Mouse (Mus musculus): ENCODE measurements at regions not wholly inside any gene's neighbourhood (a gene's known extent, or its start where the extent isn't known, plus 50 kb on each side); places are given as distances from the start of the nearest gene placed in this dataset.
A peak's percentile ranks its signal among the peaks of the same experiment; 100 is the strongest.

DNA sequence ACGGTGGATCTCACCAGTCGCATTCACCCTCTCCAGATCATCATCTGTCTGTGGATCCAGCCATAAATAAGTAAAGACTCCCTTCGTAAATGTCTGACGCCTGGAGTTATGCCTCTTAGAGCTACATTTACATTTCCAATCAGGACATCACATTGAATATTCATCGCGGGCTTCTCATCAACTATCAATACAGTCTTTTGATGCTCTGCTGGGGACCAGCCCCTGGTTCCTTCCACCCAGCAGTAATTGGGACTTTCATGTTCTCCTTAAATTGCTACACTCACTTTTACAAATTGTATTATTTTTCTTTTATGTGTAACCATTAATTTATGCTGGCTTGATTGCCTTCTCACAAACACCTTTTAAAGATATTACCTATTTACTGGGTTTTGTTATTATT, 125.7 kb upstream of the Cnr1 start:
- ATAC-seq, result no peak
- DNase-seq (ENCODE audit: low spot score), result no peak
- 67% methylated on average over 6 of the region's 6 CpGs for WGBS

DNA sequence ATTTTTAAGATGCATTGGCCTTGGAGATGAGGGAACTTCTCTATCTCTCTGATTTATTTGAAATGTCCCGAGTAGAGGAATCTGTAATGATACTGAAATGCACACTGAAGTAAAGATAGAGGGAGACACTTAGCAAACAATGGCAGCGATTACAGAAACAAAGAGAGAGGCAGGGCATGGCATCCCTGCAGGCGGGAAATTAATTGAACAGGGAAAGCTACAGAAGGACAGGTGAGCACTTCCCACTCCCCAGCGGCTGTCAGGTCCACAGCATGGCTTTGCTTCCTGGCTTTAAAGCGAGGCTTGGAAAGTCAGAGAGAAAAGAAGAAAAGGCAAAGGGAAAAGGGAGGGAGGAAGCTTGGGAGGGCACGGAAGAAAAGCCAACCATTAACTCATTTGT, 125.3 kb upstream of the Cnr1 start:
- H3K27ac ChIP-seq, result peak overlapping the region; percentile 41; the same call in 1 of the 2 replicates
- peak overlapping the region; percentile 31; the same call in 1 of the 2 replicates for H3K4me2 ChIP-seq (ENCODE audit: low read depth, low read length)
- no peaks in the 10 kb centered on the region for H3K27me3 ChIP-seq (ENCODE audit: insufficient read depth, low read length)
- H3K9ac ChIP-seq (replicated peaks; ENCODE audit: low read length), result no peak overlapping the region
- H3K9me3 ChIP-seq (ENCODE audit: low read length), result no peaks in the 10 kb centered on the region
- WGBS, result 30% methylated on average over 6 of the region's 6 CpGs
- TF ChIP-seq CTCF (IDR thresholded peaks at IDR 0.05; ENCODE audit: low read depth), result peak; percentile 44
- no peaks in the 10 kb centered on the region for H3K36me3 ChIP-seq (ENCODE audit: insufficient read depth, low read length)
- H3K4me1 ChIP-seq (ENCODE audit: insufficient read depth, low read length), result no peaks in the 10 kb centered on the region
- DNase-seq (ENCODE audit: low spot score) (peak; percentile 44), ATAC-seq (0 out of 2 replicates have a peak, but pooled peaks have one; percentile 38)
- no peak overlapping the region for H3K4me3 ChIP-seq (ENCODE audit: low read length)

More for the DNA sequence above, 125.7 kb upstream of the Cnr1 start:
- Histone ChIP-seq H3K9me3 (ENCODE audit: low read length) (no peaks in the 10 kb centered on the region), H3K4me2 (ENCODE audit: low read depth, low read length) (no peak overlapping the region), H3K4me3 (ENCODE audit: low read length) (no peak overlapping the region), H3K27me3 (ENCODE audit: insufficient read depth, low read length) (no peaks in the 10 kb centered on the region), H3K27ac (no peak overlapping the region), H3K4me1 (ENCODE audit: insufficient read depth, low read length) (no peaks in the 10 kb centered on the region), H3K36me3 (ENCODE audit: insufficient read depth, low read length) (no peaks in the 10 kb centered on the region), H3K9ac (replicated peaks; ENCODE audit: low read length) (no peak overlapping the region)
- TF ChIP-seq CTCF (IDR thresholded peaks at IDR 0.05; ENCODE audit: low read depth), result no peak

DNA sequence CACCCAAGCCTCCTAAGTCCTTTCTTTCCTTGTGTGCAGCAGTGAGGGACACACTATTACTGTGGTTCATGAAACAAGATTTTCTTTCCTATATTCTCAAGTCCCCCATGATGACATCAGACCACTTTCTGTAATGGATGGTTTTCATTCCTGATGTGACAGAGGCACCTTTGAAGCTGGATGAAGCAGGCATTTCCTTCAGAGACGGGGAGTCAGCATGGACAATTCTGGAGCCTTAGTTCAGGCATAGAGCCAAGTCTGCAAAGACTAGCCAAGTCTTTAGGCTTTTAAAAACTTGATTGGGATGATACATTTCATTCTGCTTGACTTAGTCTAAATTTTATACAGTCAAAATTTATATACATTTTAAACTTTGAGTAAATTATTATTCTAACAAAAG, 124.6 kb upstream of the Cnr1 start:
- ATAC-seq, result no peak
- 29% methylated on average over 1 of the region's 1 CpGs for WGBS
- H3K4me2 ChIP-seq (ENCODE audit: low read depth, low read length), result no peak overlapping the region
- H3K36me3 ChIP-seq (ENCODE audit: insufficient read depth, low read length), result no peaks in the 10 kb centered on the region
- H3K4me3 ChIP-seq (ENCODE audit: low read length), result no peak overlapping the region
- no peak overlapping the region for H3K9ac ChIP-seq (replicated peaks; ENCODE audit: low read length)
- peak; percentile 23 for DNase-seq (ENCODE audit: low spot score)
- H3K9me3 ChIP-seq (ENCODE audit: low read length), result no peaks in the 10 kb centered on the region
- H3K4me1 ChIP-seq (ENCODE audit: insufficient read depth, low read length), result no peaks in the 10 kb centered on the region
- TF ChIP-seq CTCF (IDR thresholded peaks at IDR 0.05; ENCODE audit: low read depth), result no peak
- H3K27me3 ChIP-seq (ENCODE audit: insufficient read depth, low read length), result no peaks in the 10 kb centered on the region
- no peak overlapping the region for H3K27ac ChIP-seq

DNA sequence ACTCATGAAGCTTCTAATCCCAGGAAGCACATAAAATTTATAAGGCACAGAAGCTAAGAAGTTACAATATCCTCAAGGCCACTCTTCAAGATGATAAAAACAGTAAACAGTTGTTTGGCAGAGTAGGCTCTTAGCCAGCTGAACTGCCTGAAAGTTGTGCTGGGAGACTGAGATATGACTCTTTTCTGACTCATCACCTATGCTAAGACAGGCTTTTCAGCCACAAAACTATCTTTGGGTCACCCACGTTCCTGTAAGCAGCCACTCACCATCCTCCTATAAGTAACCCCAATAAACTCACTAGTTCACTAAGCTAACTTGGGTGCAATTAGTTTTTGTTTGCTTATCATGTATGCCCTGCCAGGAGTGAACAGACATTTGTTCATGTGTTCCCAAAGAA, 112.1 kb upstream of the Cnr1 start:
- Histone ChIP-seq H3K27me3 (ENCODE audit: insufficient read depth, low read length) (no peaks in the 10 kb centered on the region), H3K9ac (replicated peaks; ENCODE audit: low read length) (no peak overlapping the region), H3K4me1 (ENCODE audit: insufficient read depth, low read length) (no peaks in the 10 kb centered on the region), H3K4me3 (ENCODE audit: low read length) (no peak overlapping the region), H3K9me3 (ENCODE audit: low read length) (no peaks in the 10 kb centered on the region), H3K27ac (no peak overlapping the region), H3K36me3 (ENCODE audit: insufficient read depth, low read length) (no peaks in the 10 kb centered on the region), H3K4me2 (ENCODE audit: low read depth, low read length) (no peak overlapping the region)
- 76% methylated on average over 1 of the region's 1 CpGs for WGBS
- no peak for ATAC-seq
- no peak for DNase-seq (ENCODE audit: low spot score)
- TF ChIP-seq CTCF (IDR thresholded peaks at IDR 0.05; ENCODE audit: low read depth), result no peak

DNA sequence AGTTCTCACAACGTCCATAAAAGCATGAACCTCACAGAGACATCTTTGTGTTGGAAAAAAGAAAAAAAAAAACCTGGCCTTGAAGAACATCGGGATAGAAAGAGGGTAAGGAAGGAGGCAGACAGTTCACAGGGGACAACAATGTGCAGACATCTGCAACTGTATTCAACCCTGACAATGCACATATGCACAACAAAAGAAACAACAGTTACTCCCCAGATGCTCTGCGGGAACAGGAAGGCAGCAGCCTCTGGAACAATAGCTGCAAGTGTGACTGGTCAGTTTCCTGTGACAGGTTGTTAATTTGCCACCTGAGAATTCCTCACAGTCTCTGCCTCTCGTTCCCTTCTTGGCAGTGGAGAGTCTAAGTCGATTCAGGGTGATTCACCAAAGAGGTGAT, 100.5 kb upstream of the Cnr1 start:
- H3K27ac ChIP-seq, result no peak overlapping the region
- WGBS, result 5% methylated on average over 5 of the region's 5 CpGs
- no peaks in the 10 kb centered on the region for H3K4me1 ChIP-seq (ENCODE audit: insufficient read depth, low read length)
- no peak overlapping the region for H3K4me2 ChIP-seq (ENCODE audit: low read depth, low read length)
- no peaks in the 10 kb centered on the region for H3K27me3 ChIP-seq (ENCODE audit: insufficient read depth, low read length)
- ATAC-seq (no peak), DNase-seq (ENCODE audit: low spot score) (no peak)
- no peak for TF ChIP-seq CTCF (IDR thresholded peaks at IDR 0.05; ENCODE audit: low read depth)
- no peaks in the 10 kb centered on the region for H3K9me3 ChIP-seq (ENCODE audit: low read length)
- no peak overlapping the region for H3K4me3 ChIP-seq (ENCODE audit: low read length)
- H3K9ac ChIP-seq (replicated peaks; ENCODE audit: low read length), result no peak overlapping the region
- no peaks in the 10 kb centered on the region for H3K36me3 ChIP-seq (ENCODE audit: insufficient read depth, low read length)

DNA sequence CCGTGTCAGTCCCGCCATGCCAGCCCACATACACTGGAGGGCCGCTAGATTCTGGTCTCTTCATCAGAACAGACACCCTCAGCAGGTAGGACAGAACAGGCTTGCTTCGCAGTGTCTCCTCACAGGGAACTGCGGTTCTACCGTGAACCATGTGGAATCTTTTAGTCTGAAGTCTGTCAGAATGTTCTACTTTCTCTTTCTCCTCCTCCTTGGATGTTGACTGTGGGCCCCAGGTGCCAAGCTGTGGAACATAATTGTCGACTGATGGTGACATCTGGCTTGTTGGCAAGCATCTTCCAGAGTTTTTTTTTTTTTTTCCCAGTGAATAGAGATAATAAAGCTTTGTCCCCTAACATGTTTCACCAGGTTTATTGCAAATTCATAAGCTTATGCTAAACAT, 91.3 kb upstream of the Cnr1 start:
- H3K4me2 ChIP-seq (ENCODE audit: low read depth, low read length), result no peak overlapping the region
- TF ChIP-seq CTCF (IDR thresholded peaks at IDR 0.05; ENCODE audit: low read depth), result no peak
- no peaks in the 10 kb centered on the region for H3K9me3 ChIP-seq (ENCODE audit: low read length)
- WGBS, result 64% methylated on average over 7 of the region's 7 CpGs
- H3K9ac ChIP-seq (replicated peaks; ENCODE audit: low read length), result no peak overlapping the region
- H3K4me3 ChIP-seq (ENCODE audit: low read length), result no peak overlapping the region
- ATAC-seq (peak; percentile 58), DNase-seq (ENCODE audit: low spot score) (peak; percentile 55)
- no peaks in the 10 kb centered on the region for H3K27me3 ChIP-seq (ENCODE audit: insufficient read depth, low read length)
- H3K36me3 ChIP-seq (ENCODE audit: insufficient read depth, low read length), result no peaks in the 10 kb centered on the region
- H3K4me1 ChIP-seq (ENCODE audit: insufficient read depth, low read length), result no peaks in the 10 kb centered on the region
- no peak overlapping the region for H3K27ac ChIP-seq

DNA sequence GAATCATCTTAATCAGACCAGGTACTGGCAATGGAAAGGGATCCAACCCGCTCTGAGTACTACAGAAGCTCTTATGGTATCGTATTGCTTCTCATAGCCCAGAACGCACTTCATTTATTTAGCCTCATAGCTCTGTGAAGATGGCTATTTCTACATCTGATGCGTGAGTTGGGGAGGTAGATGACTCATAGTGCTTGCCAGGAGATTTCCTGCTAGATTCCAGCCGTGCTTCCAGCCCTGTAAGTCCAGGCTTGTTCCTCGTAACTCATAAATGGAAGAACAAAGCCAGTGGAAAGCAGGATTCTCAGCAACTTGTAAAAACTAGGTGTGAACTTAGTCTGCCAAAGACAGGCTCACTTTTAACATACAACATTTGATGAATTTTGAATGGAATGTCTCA, 86.0 kb upstream of the Cnr1 start:
- WGBS, result 87% methylated on average over 6 of the region's 6 CpGs
- no peak overlapping the region for H3K9ac ChIP-seq (replicated peaks; ENCODE audit: low read length)
- H3K4me3 ChIP-seq (ENCODE audit: low read length), result no peak overlapping the region
- no peaks in the 10 kb centered on the region for H3K27me3 ChIP-seq (ENCODE audit: insufficient read depth, low read length)
- H3K4me2 ChIP-seq (ENCODE audit: low read depth, low read length), result no peak overlapping the region
- no peaks in the 10 kb centered on the region for H3K4me1 ChIP-seq (ENCODE audit: insufficient read depth, low read length)
- DNase-seq (ENCODE audit: low spot score) (no peak), ATAC-seq (no peak)
- H3K36me3 ChIP-seq (ENCODE audit: insufficient read depth, low read length), result no peaks in the 10 kb centered on the region
- H3K9me3 ChIP-seq (ENCODE audit: low read length), result no peaks in the 10 kb centered on the region
- no peak overlapping the region for H3K27ac ChIP-seq
- TF ChIP-seq CTCF (IDR thresholded peaks at IDR 0.05; ENCODE audit: low read depth), result no peak
